Mouse (Mus musculus) G1E (cell line): ENCODE data around the gene Pde10a. TPM values are rescaled to one million over a fixed set of nuclear protein-coding genes. Genes with fewer than 3 reads are reported as not detected.

Experiments used
- ATAC-seq: 2 replicates; pipeline ENCODE4 v1.8.0; 2016; ENCODE audit warnings: mild to moderate bottlenecking; ENCODE audit not compliant: insufficient number of reproducible peaks, poor library complexity, low FRiP score, severe bottlenecking; ENCODE audit errors: extremely low read depth
- DNase-seq: peaks from one replicate; pipeline ENCODE4 v3.0.0; 2012; ENCODE audit warnings: low spot score
- H3K27me3 ChIP-seq: 2 replicates; pipeline ENCODE4 v1.6.1; 2012; ENCODE audit warnings: mild to moderate bottlenecking, low read length, inconsistent platforms; ENCODE audit not compliant: insufficient read depth
- H3K36me3 ChIP-seq: replicated peaks from 2 replicates; pipeline ENCODE3; 2012; ENCODE audit warnings: mild to moderate bottlenecking, inconsistent platforms
- H3K4me1 ChIP-seq: 2 replicates; pipeline ENCODE4 v1.6.1; 2012; ENCODE audit warnings: low read depth, low read length, inconsistent platforms, mixed read lengths; ENCODE audit not compliant: insufficient read depth
- H3K4me3 ChIP-seq: 2 replicates; pipeline ENCODE4 v1.5.1; 2012; ENCODE audit warnings: low read depth, mild to moderate bottlenecking, inconsistent platforms, low read length, moderate library complexity, mixed read lengths
- H3K9me3 ChIP-seq: replicated peaks from 2 replicates; pipeline ENCODE4 v1.6.1; 2012; ENCODE audit warnings: inconsistent platforms
- CTCF ChIP-seq: IDR thresholded peaks from 2 replicates; pipeline ENCODE4 v1.5.1; 2012; ENCODE audit warnings: low read depth, low read length, inconsistent platforms, mixed read lengths
- GATA1 ChIP-seq: IDR thresholded peaks from 2 replicates; pipeline ENCODE4 v1.6.1; 2012; ENCODE audit warnings: borderline replicate concordance, low read length, inconsistent platforms, mixed read lengths
- GATA2 ChIP-seq: IDR thresholded peaks from 2 replicates; pipeline ENCODE4 v1.6.1; 2012; ENCODE audit warnings: low read depth, low read length, inconsistent platforms, borderline replicate concordance
- POLR2AphosphoS5 ChIP-seq: IDR thresholded peaks from 2 replicates; pipeline ENCODE4 v1.6.1; 2012; ENCODE audit warnings: low read depth, low read length, inconsistent platforms; ENCODE audit not compliant: insufficient replicate concordance
- TAL1 ChIP-seq: conservative IDR thresholded peaks from 2 replicates; pipeline ENCODE4 v1.6.1; 2012; ENCODE audit warnings: low read depth, low read length, inconsistent platforms, mixed read lengths
- polyA plus RNA-seq: library from polyadenylated mRNA; stranded (reverse); fragments of >175 nt; gene quantifications from 2 replicates; pipeline ENCODE4 v1.2.3, GENCODE M21; 2012
- total RNA-seq, 2 experiments: library from RNA; stranded (forward) in 1 of 2; stranded (reverse) in 1 of 2; fragments of 200-1000 nt in 1 of 2; fragments of >200 nt in 1 of 2; fragmentation: Nextera tagmentation in 1 of 2; gene quantifications; 2 replicates each; pipeline ENCODE4 v1.2.3; 2014 to 2017

Gene Pde10a
- total and polyA plus RNA-seq, 3 experiments: 0.27 to 0.83 TPM; not detected in 1

GRCm38 (mm10) chr17:8533828-8534227 is 8.7 kb downstream of the Pde10a start:
- ATAC-seq: no peak
- no peak for DNase-seq

DNA sequence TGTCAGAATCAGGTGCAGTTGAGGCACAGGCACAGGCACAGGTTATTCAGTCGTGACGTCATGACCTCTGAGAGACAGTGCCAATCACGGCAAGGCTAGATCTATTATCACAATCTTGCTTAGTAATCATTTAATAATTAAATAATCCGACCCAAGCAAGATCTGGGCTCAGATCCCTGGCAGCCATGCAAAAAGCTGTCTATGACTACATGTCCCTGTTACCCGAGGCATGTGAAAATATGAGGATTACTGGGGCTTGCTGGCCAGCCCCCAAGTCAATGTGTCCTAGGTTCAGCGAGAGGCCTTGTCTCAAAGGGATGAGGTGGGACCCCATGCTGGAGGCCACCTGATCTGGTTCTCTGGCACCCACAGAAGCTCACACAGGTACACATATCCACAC is 11.3 kb downstream of the Pde10a start:
- Histone ChIP-seq H3K4me3 (no peak overlapping the region), H3K27me3 (no peaks in the 10 kb centered on the region), H3K36me3 (no peaks in the 10 kb centered on the region), H3K9me3 (no peaks in the 10 kb centered on the region; the same call in 1 of the 2 replicates), H3K4me1 (no peaks in the 10 kb centered on the region)
- no peak for ATAC-seq
- TF ChIP-seq TAL1 (no peak), CTCF (no peak), GATA1 (no peak), GATA2 (no peak), POLR2AphosphoS5 (no peak)
- no peak for DNase-seq

More at GRCm38 (mm10) chr17:8533828-8534227, 8.7 kb downstream of the Pde10a start:
- TF ChIP-seq TAL1 (no peak), GATA1 (no peak), CTCF (no peak), GATA2 (no peak), POLR2AphosphoS5 (no peak)
- H3K27me3 ChIP-seq: no peaks in the 10 kb centered on the region
- no peaks in the 10 kb centered on the region for H3K36me3 ChIP-seq
- no peaks in the 10 kb centered on the region for H3K4me1 ChIP-seq
- no peaks in the 10 kb centered on the region; the same call in 1 of the 2 replicates for H3K9me3 ChIP-seq
- H3K4me3 ChIP-seq: no peak overlapping the region

DNA sequence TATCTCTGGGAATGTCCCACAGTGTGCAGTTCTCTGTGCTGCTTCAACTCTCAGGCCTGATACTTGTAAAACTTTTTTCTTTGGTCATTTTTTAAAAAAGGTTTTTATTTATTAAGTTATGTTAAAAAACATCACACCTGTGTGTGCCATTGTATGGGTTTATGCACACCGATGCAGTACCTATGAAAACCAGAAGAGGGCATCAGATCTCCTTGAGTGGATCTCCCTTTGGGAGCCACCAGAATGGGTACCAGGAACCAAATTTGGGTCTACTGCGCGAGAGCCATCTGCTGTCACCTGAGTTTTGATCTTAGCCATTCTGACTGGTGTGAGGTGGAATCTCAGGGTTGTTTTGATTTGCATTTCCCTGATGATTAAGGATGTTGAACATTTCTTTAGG is 12.9 kb downstream of the Pde10a start:
- H3K4me1 ChIP-seq: no peaks in the 10 kb centered on the region
- H3K4me3 ChIP-seq: no peak overlapping the region
- ATAC-seq (no peak), DNase-seq (no peak)
- H3K9me3 ChIP-seq: peaks cover 2% of the 10 kb centered on the region
- H3K36me3 ChIP-seq: no peaks in the 10 kb centered on the region
- TF ChIP-seq GATA2 (no peak), TAL1 (no peak), POLR2AphosphoS5 (no peak), GATA1 (no peak), CTCF (no peak)
- no peaks in the 10 kb centered on the region for H3K27me3 ChIP-seq

DNA sequence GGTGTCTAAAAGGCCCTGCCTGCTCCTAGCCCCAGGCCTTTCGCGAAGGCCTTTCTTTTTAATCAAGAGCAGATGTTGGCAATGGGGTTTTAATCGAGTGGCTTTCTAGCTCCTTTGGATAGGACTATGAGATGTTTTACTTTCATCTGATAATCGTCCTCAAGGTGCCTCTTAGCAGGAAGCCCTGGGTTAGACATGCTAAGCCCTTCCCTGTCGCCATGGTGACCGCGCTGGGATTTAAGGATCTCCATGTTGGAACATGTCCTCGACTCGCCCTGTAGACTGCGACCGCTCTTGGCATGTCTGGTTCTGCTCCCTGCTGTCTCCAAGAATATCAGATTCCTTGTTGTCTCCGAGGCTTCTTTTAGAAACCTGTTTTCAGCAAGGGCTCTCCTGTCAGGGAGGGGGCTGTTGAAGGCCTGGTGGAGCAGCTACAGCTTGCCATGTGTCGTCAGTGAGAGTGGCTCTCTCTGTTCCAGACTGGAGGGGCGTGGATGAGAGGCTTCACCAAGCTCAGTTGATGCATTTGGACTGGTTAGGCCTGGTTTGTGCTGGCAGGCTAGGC is 16.9 kb downstream of the Pde10a start:
- no peak for ATAC-seq

GRCm38 (mm10) chr17:8546366-8546765 is 21.2 kb downstream of the Pde10a start:
- ATAC-seq (no peak), DNase-seq (no peak)
- Histone ChIP-seq H3K36me3 (no peaks in the 10 kb centered on the region), H3K4me3 (no peak overlapping the region), H3K27me3 (peaks cover 5% of the 10 kb centered on the region; the same call in 1 of the 2 replicates), H3K9me3 (peaks cover 7% of the 10 kb centered on the region), H3K4me1 (no peaks in the 10 kb centered on the region)
- TF ChIP-seq GATA1 (no peak), POLR2AphosphoS5 (no peak), TAL1 (no peak), CTCF (no peak), GATA2 (no peak)

More for the DNA sequence above, 16.9 kb downstream of the Pde10a start:
- no peak for DNase-seq
- Histone ChIP-seq H3K4me3 (no peak overlapping the region), H3K9me3 (peaks cover 5% of the 10 kb centered on the region), H3K4me1 (no peaks in the 10 kb centered on the region), H3K27me3 (0 out of 2 replicates have a peak, but pooled peaks cover 2% of the 10 kb centered on the region), H3K36me3 (no peaks in the 10 kb centered on the region)
- TF ChIP-seq TAL1 (no peak), GATA1 (no peak), GATA2 (no peak), POLR2AphosphoS5 (no peak), CTCF (no peak)

DNA sequence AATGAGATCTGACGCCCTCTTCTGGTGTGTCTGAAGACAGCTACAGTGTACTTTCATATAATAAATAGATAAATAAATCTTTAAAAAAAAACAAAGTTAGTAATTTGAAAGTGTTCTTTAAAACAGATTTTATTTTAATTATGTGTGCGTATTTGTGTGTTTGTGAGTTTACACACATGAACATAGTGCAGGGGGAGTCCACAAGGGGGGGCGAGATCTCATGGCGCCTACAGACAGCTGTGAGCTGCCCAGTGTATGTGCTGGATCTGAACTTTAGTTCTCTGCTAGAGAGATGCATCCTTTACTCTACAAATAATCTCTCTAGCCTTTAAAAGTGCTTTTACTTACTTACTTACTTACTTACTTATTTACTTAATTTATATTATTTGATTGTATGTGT is 23.6 kb downstream of the Pde10a start:
- ATAC-seq (no peak), DNase-seq (no peak)
- Histone ChIP-seq H3K36me3 (no peaks in the 10 kb centered on the region), H3K9me3 (peaks cover 5% of the 10 kb centered on the region; the same call in 1 of the 2 replicates), H3K4me1 (no peaks in the 10 kb centered on the region), H3K27me3 (peaks cover 5% of the 10 kb centered on the region; the same call in 1 of the 2 replicates), H3K4me3 (no peak overlapping the region)
- TF ChIP-seq TAL1 (no peak), GATA2 (no peak), POLR2AphosphoS5 (no peak), CTCF (no peak), GATA1 (no peak)

GRCm38 (mm10) chr17:8551641-8552040 is 26.5 kb downstream of the Pde10a start:
- DNase-seq (no peak), ATAC-seq (no peak)
- H3K9me3 ChIP-seq: peaks cover 7% of the 10 kb centered on the region; the same call in 1 of the 2 replicates
- no peaks in the 10 kb centered on the region for H3K36me3 ChIP-seq
- no peak overlapping the region for H3K4me3 ChIP-seq
- no peak for TF ChIP-seq GATA2
- TF ChIP-seq TAL1: no peak
- no peak for TF ChIP-seq GATA1
- no peak for TF ChIP-seq POLR2AphosphoS5
- TF ChIP-seq CTCF: no peak
- H3K27me3 ChIP-seq: peaks cover 3% of the 10 kb centered on the region; the same call in 1 of the 2 replicates
- no peaks in the 10 kb centered on the region for H3K4me1 ChIP-seq
